Mouse (Mus musculus): ENCODE measurements around the gene Psmg4.

DNA sequence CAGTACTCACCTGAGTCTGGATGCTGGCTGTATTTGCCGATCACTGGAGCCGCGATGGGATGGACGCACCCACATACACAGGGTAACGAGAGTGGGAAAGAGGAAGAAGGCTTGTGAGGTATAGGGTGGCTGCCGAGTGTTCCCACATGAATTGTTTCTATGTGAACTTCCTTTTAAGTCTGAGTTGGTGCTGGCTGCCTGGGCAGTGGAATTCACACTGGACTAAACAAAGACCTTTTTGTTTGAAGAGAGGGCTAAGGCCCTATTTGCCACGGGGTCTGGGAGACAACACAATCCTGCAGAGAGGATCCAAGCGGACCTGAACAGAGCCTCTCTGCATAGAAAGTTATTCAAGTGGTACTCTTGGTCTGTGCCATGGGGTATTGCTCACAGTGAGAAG, 30.6 kb downstream of the Psmg4 start:
- TF ChIP-seq EP300 (optimal IDR thresholded peaks at IDR 0.05): no peak
- TF ChIP-seq CTCF (IDR thresholded peaks at IDR 0.05; ENCODE audit: low read depth): no peak
